Mouse (Mus musculus): ENCODE data around the gene 1190002N15Rik.

DNA sequence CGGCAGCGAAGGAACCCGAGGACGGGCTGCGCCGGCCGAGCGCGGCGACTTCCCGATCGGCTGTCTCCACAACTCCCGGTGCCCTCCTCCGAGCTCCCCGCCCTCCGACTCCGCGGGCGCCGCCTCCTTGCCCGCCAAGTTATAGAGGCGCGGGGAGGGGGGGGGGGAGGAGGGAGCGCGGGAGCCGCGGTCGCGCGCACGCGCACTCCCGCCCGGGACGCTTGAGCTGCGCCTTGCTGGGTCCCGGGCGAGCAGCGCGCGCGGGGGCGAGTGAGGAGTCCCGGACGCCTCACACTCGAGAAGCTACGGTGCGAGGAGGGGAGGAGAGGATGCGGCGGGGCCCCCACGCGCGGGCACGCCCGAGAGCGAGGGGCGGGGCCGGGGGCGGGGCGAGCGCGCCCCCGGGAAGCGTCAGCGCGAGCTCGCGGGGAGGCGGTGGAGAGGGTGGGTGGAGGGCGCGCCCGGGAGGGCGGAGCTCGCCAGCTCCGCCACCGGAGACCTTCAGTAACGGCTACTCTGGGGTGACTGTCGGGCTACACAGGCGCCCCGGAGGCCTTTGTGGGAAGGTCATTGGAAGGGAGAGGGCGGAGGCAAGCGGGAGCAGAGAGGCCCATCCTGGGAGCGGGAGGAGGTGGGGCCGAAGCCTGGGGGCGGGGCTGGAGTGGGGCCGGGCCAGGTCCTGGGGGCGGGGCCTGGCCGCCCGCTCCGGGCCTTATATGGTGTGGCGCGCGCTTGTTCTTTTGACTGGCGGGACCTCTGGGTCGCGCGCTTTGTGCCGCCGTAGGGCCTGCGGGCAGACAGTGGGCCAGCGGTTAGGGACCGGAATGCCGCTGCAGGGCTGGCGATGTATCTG is at the start of gene 1190002N15Rik:
- TF ChIP-seq CTCF (conservative IDR thresholded peaks at IDR 0.05 in 1 of 2, IDR thresholded peaks at IDR 0.05 in 1 of 2; ENCODE audit: low read depth in 2 of 2, low read length in 2 of 2) (no peak), POLR2A (IDR thresholded peaks at IDR 0.05; ENCODE audit: low read depth, low read length) (no peak), SMC3 (IDR thresholded peaks at IDR 0.05; ENCODE audit: low read depth, low read length) (no peak), MAX (IDR thresholded peaks at IDR 0.05; ENCODE audit: low read length) (no peak), ZC3H11A (IDR thresholded peaks at IDR 0.05; ENCODE audit: low read depth, low read length) (no peak), EP300 (IDR thresholded peaks at IDR 0.05; ENCODE audit: low read length) (no peak), MAZ (IDR thresholded peaks at IDR 0.05; ENCODE audit: low read depth, low read length) (no peak), E2F4 (IDR thresholded peaks at IDR 0.05; ENCODE audit: insufficient replicate concordance, low read depth, low read length) (no peak), NELFE (IDR thresholded peaks at IDR 0.05; ENCODE audit: low read depth, low read length) (no peak)
